Mouse (Mus musculus) gastrocnemius, postnatal 25 days (tissue): ENCODE measurements around the gene Dlx5. TPM values are rescaled to one million over a fixed set of nuclear protein-coding genes. Genes with fewer than 3 reads are reported as not detected.

Experiments used
- DNase-seq: peaks from one replicate; pipeline ENCODE4 v3.0.0; 2022
- long read RNA-seq, 2 experiments: library from polyadenylated mRNA; stranded (forward); transcript quantifications; one replicate each; pipeline ENCODE4 v2.0.0; 2021
- total RNA-seq, 2 experiments: library from RNA; stranded (reverse); gene quantifications; 1 replicate in 1 of 2; 2 replicates in 1 of 2; pipeline ENCODE4 v1.2.3; 2021

Dlx5 gene
- not detected for total RNA-seq
- long read RNA-seq, experiment 1, result 0 reads
- long read RNA-seq, experiment 2, result 0 reads

DNA sequence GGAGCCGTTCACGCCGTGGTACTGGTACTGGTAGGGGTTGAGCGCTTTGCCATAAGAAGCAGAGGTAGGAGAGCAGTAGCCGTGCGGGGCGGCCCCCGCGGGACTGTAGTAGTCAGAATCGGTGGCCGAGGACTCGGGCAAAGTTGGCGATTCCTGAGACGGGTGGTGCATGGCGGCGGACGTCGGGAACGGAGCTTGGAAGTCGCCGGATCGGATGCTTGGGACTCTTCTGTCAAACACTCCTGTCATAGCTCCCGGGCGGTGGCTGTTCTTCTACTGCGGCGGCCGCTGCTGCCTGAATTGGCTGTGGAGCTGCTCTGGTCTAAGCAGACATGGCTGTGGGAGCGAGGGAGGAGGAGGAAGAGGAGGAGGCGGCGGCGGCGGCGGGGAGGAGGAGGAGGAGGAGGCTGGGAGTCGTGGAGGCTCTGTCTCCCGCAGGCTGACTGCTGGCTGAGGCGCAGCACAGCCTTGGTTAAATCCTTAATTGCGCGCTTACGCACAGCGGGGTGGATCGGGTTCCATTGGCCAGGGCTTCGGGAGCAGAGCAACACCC, at the start of gene Dlx5:
Gene Dlx5, minus strand, starts transcription at position 448 of the 553 bp plus-strand sequence.
- peak; percentile 18 for DNase-seq

DNA sequence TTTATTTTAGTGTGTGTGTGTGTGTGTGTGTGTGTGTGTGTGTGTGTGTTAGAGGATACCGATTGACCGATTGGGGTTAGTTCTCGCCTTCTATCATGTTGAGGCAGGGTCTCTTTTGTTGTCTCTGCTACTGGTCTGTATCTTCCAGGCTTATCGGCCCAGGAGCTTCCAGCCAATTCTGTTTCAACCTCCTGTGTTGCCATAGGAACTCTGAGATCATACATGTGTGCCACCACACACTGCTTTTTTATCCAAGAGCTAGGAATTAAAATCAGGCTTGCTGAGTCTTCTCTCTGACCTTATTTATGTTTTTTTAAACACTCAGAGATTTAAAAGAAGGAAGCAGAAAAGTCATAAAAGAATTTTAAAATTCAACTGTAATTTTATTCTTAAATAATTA, 49.6 kb upstream of the Dlx5 start:
- DNase-seq, result no peak

DNA sequence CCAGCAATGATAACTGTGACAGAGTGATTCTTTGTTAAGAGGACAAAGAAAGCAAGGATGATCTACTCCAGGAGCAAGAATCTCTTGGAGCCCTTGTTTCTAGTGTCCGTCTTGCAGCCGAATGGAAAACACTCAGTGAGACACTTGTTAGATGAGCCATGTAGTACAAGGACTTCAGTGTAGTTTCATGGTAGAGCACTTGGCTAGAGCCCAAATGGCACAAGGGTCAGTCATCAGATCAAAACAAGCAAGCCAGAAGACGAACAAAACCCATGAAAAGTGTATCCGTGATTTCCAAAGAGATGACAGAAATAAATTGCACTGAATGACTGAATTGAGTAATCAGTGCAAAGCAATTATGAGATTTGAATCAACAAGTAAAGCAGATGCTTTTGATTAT, 48.9 kb upstream of the Dlx5 start:
- no peak for DNase-seq

GRCm38 (mm10) chr6:6925264-6925663, 43.4 kb upstream of the Dlx5 start:
- DNase-seq, result no peak

GRCm38 (mm10) chr6:6917334-6917733, 35.4 kb upstream of the Dlx5 start:
- DNase-seq, result no peak

- DNase-seq, result no peak
These were observed 33.6 kb upstream of the Dlx5 start for GRCm38 (mm10) chr6:6915526-6915915.

DNA sequence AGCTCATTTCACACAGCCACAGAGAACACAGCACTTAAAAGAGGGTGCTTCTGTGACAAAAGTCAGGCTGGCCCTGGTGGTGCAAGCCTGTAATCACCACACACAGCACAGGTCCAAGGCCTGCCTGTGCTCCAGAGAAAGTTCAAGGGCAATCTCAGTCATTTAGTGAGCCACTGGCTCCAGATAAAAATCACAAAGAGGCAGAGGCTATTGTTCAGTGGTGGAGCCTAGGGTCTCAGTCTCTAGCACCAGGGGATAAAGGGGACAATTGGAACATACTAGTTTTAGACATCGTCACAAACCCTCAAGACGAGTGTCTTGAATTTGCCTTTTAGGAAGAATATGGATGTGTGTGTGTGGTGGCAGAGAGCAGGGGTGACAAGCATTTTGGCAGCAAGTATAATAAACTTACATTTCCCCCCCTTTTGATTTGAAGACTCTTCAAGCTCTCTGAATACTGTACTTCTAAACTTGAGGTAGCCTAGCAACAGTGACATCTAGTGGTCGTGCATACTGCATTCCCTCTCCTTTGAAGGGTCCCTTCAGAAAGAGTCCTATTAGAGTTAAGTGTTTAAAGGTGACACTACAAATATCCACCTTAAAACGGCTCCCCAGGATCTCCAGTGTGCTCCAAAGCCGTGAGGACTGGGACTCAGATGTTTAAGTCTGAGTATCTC, 33.1 kb upstream of the Dlx5 start:
- no peak for DNase-seq

- DNase-seq, result no peak
These were observed 32.4 kb upstream of the Dlx5 start for GRCm38 (mm10) chr6:6914304-6914703.

DNA sequence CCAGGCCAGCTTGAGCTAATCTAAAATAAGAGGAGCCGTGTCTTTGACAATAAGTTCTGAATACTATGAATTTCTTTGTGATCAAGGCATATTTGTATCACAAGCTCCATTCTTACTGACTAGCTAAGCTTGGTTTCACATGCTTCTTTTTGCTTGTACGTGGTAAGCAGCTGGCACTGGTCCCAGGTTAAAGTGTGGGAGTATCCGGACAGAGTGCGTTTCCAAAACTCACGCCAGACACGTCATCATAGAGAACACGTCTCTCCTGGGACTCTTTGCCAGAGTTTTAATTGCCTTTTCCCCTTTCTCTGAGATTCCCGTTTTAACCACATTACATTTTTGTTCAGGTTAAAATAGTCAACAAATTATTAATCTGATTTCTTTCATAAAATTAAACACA, 27.7 kb upstream of the Dlx5 start:
- DNase-seq, result peak; percentile 55

GRCm38 (mm10) chr6:6890047-6890446, 8.2 kb upstream of the Dlx5 start:
- no peak for DNase-seq

DNA sequence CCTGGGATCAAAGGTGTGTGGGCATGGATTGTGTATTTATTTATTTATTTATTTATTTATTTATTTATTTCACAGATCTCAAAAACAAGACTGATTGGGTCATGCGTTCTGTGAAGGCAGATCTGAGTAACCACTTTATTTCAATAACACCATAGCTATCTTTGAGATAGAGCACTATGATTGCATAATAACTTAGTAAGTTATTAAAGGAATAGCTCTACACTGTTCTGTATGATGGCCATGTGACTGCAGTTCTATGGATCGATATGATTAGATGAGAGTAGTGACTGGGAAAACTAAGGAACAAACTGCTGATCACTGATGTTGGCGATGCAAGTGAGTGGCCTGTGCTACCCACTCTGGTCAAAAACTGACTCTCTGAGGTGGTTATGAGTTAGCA, 4.3 kb upstream of the Dlx5 start:
- no peak for DNase-seq

DNA sequence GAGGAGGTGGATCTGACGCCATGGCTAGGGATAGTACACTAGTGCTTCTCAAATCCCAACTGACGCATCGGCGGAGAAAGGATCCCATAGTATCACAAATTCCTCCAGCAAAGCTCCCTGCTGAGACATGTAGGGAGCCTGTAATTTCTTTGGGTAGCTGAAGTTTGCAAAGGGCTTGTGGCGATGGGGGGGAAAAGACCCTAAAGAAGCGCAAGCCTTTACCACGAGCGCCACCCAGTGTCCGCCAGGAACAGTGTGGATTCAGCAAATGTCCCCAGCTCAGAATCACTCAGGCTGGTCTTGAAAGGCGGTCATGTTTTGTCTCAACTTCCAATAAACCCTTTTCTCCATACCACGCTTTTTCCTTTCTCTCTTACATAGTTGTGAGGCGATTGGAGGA, 3.0 kb upstream of the Dlx5 start:
- DNase-seq, result no peak

DNA sequence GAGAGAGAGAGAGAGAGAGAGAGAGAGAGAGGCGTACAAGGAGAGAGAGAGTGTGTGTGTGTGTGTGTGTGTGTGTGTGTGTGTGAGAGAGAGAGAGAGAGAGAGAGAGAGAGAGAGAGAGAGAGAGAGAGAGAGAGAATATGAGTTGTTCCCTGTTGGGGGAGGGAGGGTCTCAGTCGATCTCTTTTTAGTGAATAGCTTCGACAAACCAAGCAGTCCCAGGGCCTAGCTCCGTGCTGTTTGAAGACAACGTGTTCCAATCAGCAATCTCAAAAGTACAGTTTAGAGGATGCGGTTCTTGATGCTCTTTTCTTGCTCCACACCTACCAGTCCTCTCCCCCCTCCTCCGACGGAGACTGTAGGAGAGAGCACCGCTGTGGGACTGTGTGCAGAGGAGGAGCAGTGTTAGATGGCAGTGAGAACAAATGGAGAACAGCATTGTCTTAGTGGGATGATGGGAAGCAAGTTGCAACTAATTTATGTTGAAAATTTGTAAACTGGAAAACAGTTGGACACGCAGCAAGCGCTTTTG, 447 bp upstream of the Dlx5 start:
- no peak for DNase-seq

- DNase-seq, result no peak
These were observed 709 bp downstream of the Dlx5 start for GRCm38 (mm10) chr6:6881115-6881637.

GRCm38 (mm10) chr6:6880361-6881114, 1.3 kb downstream of the Dlx5 start:
- no peak for DNase-seq

- DNase-seq, result no peak
These were observed 2.2 kb downstream of the Dlx5 start for GRCm38 (mm10) chr6:6879371-6880325.

DNA sequence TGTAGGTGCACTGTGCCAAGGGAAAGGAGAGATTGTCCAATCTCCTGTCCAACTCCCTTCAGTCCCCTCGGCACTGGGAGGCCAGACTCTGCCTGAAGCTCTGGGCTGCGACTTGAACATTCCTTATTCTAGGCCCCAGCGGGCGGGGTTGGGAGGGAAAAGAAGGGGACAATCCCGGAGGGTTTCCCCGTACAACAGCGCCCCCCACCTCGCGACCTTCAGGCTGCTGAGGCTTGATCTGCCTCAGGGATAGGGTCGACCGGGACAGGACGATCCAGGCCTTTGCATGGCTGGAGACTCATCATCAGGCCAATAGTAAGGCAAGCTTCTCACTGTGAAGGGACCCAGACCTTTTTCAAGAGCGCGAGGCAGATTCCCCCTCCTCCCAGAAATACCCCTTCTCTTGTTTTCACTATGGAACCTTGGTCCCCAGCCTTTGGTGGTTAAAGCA, 3.0 kb downstream of the Dlx5 start:
- DNase-seq, result no peak

DNA sequence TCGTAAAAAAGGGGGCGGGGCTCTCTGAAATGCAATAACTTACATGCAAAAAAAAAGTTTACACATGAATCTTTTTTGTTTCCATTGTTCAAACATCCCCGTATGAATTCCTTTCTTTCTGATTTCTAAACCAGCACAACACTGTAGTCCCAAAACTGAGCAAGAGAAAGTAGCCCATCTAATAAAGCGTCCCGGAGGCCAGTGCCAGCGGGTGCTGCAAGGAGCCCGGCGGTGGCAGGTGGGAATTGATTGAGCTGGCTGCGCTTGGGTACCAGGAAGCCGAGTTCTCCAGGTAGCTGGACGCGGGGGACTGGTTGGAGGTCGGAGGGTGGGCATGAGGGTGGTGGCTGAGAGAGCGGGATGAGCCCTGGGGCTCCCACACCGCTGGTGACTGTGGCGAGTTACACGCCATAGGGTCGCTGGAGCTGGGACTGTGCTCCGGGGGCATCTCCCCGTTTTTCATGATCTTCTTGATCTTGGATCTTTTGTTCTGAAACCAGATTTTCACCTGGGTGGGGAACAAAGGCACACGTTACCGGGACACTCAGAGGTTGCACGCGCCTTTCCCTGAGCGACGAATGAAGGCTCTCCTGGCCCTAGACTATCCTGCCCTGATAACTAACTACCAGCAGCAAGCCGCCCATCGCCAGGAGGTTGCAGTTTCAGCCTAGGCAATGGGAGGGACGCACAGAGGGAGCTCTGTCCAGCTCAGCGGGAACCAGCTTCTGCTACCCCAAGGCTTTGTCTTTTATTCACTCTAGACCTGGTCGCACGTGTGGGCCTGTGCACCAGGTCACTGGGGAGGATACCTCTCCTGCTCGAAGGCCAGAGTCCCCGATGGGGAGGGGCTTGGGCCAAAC, 3.7 kb downstream of the Dlx5 start:
- no peak for DNase-seq

DNA sequence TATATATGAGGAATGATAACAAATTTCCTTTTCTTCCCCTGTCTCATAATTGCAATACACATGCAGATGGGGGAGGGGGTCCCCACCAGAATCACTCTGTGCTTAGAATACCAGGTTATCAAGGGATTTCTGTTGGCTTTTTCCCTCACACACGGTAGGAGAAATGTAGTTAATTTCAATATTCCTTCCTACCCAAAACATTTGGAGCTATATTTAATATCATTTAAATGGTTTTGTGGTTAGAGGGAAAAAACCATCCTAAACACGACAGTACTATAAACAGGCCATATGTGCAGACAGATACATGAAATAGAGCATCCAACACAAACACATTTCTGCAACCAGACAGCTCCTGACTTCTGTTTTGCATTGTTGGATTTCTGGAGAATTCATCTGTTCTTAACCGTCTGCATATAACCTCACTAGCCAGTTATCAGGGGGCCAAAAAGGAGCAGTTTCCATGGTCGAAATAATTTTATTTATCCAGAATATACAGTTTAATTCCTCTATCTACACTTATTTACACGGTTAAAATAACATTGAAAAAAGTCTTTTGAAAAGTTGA, 4.5 kb downstream of the Dlx5 start:
- no peak for DNase-seq

- no peak for DNase-seq
These were observed 5.2 kb downstream of the Dlx5 start for GRCm38 (mm10) chr6:6876731-6877130.
